Mouse (Mus musculus) c-Kit-positive CD71-positive TER-119-negative erythroid progenitor cells, embryonic 14.5 days (primary cell): ENCODE data around the gene Hunk.

ENCODE experiments used
- DNase-seq: peaks from one replicate; pipeline ENCODE4 v3.0.0-alpha.2; 2013; ENCODE audit warnings: low read depth

The Hunk gene

GRCm38 (mm10) chr16:90439493-90439892, 53.7 kb downstream of the Hunk start:
- DNase-seq, result no peak

GRCm38 (mm10) chr16:90440654-90441053, 54.8 kb downstream of the Hunk start:
- DNase-seq, result no peak

- no peak for DNase-seq
Measured at GRCm38 (mm10) chr16:90442991-90443390, 57.2 kb downstream of the Hunk start.

GRCm38 (mm10) chr16:90453197-90453596, 67.4 kb downstream of the Hunk start:
- DNase-seq, result no peak

- DNase-seq, result no peak
Measured at GRCm38 (mm10) chr16:90456495-90457125, 70.8 kb downstream of the Hunk start.

GRCm38 (mm10) chr16:90458899-90459610, 73.2 kb downstream of the Hunk start:
- DNase-seq, result no peak

GRCm38 (mm10) chr16:90461304-90461905, 75.6 kb downstream of the Hunk start:
- DNase-seq, result no peak

- DNase-seq, result no peak
Measured at GRCm38 (mm10) chr16:90462728-90463275, 77.0 kb downstream of the Hunk start.

- no peak for DNase-seq
Measured at GRCm38 (mm10) chr16:90465154-90465553, 79.3 kb downstream of the Hunk start.

GRCm38 (mm10) chr16:90468286-90468685, 82.5 kb downstream of the Hunk start:
- DNase-seq, result no peak

GRCm38 (mm10) chr16:90475701-90476229, 90.0 kb downstream of the Hunk start:
- DNase-seq, result no peak

GRCm38 (mm10) chr16:90481612-90482011, 95.8 kb downstream of the Hunk start:
- no peak for DNase-seq

- DNase-seq, result no peak
Measured at GRCm38 (mm10) chr16:90483341-90483740, 97.5 kb downstream of the Hunk start.

GRCm38 (mm10) chr16:90485125-90485524, 99.3 kb downstream of the Hunk start:
- no peak for DNase-seq

GRCm38 (mm10) chr16:90485599-90485998, 99.8 kb downstream of the Hunk start:
- DNase-seq, result no peak

GRCm38 (mm10) chr16:90490066-90490465, 104.3 kb downstream of the Hunk start:
- DNase-seq, result no peak

GRCm38 (mm10) chr16:90491898-90492499, 106.2 kb downstream of the Hunk start:
- DNase-seq, result no peak

GRCm38 (mm10) chr16:90496930-90497329, 111.1 kb downstream of the Hunk start:
- DNase-seq, result no peak

- no peak for DNase-seq
Measured at GRCm38 (mm10) chr16:90497749-90498464, 112.1 kb downstream of the Hunk start.

GRCm38 (mm10) chr16:90500809-90501208, 115.0 kb downstream of the Hunk start:
- DNase-seq, result no peak

- no peak for DNase-seq
Measured at GRCm38 (mm10) chr16:90505252-90505651, 119.4 kb downstream of the Hunk start.

- no peak for DNase-seq
Measured at GRCm38 (mm10) chr16:90505680-90506079, 119.9 kb downstream of the Hunk start.
